Comparison of ENCODE assay signal across 9 mouse cellular contexts in the genomic region with DNA sequence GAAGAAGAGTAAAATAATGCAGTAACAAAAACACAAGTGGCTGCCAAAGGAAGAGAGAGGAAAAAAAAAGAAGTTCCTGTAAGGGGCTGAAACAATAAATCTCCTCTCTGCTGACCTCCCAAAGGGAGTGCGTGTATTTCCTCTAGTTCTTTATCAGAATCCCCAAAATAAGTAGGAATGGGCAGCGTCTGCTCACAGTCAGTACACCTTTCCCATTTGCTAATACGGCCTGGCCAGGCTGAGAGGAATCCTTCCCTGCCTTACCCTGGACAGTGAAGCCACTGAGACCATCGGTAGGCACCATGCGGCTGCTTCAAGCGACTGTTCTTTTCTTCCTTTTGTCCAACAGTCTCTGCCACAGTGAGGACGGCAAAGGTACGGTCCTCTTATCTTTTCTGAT. TPM values are rescaled to one million over a fixed set of nuclear protein-coding genes. Genes with fewer than 3 reads are reported as not detected.
DNase-seq lines count a peak whose midpoint lies in the region; ATAC-seq and TF ChIP-seq lines count a peak whose summit lies in the region.
"Had no signal": no experiment of that assay in that cellular context is flagged by ENCODE, and none has a peak within 500 bp of the region (broad histone marks: within the 10 kb centered on the region; RNA-seq: fewer than 3 reads in every experiment).

A gene (plus strand): TSS at position 130 of the 400 bp plus-strand sequence.

- peak within 1 kb of the TSS; percentile 22 for H3K4me3 ChIP-seq in cerebellum, adult 2 months (replicated peaks; ENCODE audit: insufficient read depth, low read depth, low read length)
- H3K4me3 ChIP-seq in heart, embryonic 16.5 days (ENCODE audit: low read length): peak within 1 kb of the TSS; percentile 45
- peak within 1 kb of the TSS; percentile 37 for H3K4me3 ChIP-seq in kidney, postnatal 0 days (replicated peaks; ENCODE audit: low read depth, low read length)

- no peak for TF ChIP-seq CTCF in cerebellum, adult 2 months (IDR thresholded peaks at IDR 0.05; ENCODE audit: borderline replicate concordance, insufficient read depth, low read depth, low read length)
- no peak for TF ChIP-seq CTCF in kidney, postnatal 0 days (IDR thresholded peaks at IDR 0.05; ENCODE audit: low read depth)

- H3K27ac ChIP-seq in cerebellum, adult 2 months (ENCODE audit: insufficient read depth, low read length): no peak within 1 kb of the TSS
- H3K27ac ChIP-seq in heart, embryonic 16.5 days (ENCODE audit: low read length): peak within 1 kb of the TSS; percentile 84
- peak within 1 kb of the TSS; percentile 88 for H3K27ac ChIP-seq in kidney, postnatal 0 days

- peaks cover 6% of the 10 kb centered on the region; the same call in 1 of the 2 replicates for H3K4me1 ChIP-seq in cerebellum, adult 2 months (ENCODE audit: control insufficient read depth, insufficient read depth, low read length)
- no peaks in the 10 kb centered on the region for H3K4me1 ChIP-seq in heart, embryonic 16.5 days (ENCODE audit: control insufficient read depth, insufficient read depth, low read length)
- H3K4me1 ChIP-seq in kidney, postnatal 0 days (replicated peaks; ENCODE audit: insufficient read depth, low read length): no peaks in the 10 kb centered on the region

- H3K9me3 ChIP-seq in heart, embryonic 16.5 days (replicated peaks; ENCODE audit: control insufficient read depth, low read length): no peaks in the 10 kb centered on the region
- no peaks in the 10 kb centered on the region for H3K9me3 ChIP-seq in kidney, postnatal 0 days (replicated peaks; ENCODE audit: low read length)

- no peak for DNase-seq in cerebellum, adult 2 months
- no peak for DNase-seq in cerebellum, adult 11-12 months
- no peak for DNase-seq in adrenal gland, postnatal 4 days (ENCODE audit: low spot score in 2 of 2)
- DNase-seq in kidney, postnatal 0 days (ENCODE audit: low spot score): peak; percentile 81
- no peak for DNase-seq in testis, postnatal 10 days (ENCODE audit: low spot score)
- no peak for DNase-seq in MN1 (ENCODE audit: low spot score)
- DNase-seq in spleen, postnatal 36 days (ENCODE audit: low spot score in 2 of 2): no peak

- H3K9ac ChIP-seq in heart, embryonic 16.5 days (ENCODE audit: low read length): peak within 1 kb of the TSS; percentile 57
- H3K9ac ChIP-seq in kidney, postnatal 0 days (ENCODE audit: low read depth, low read length): peak within 1 kb of the TSS; percentile 56

- ATAC-seq in heart, embryonic 16.5 days (replicated peaks; ENCODE audit: extremely low read depth, insufficient read depth, low FRiP score): peak; percentile 37; the same call in 1 of the 2 replicates
- no peak for ATAC-seq in kidney, postnatal 0 days (replicated peaks; ENCODE audit: low FRiP score, low read depth)

- no peaks in the 10 kb centered on the region for H3K36me3 ChIP-seq in heart, embryonic 16.5 days (ENCODE audit: control insufficient read depth, insufficient read depth)
- H3K36me3 ChIP-seq in kidney, postnatal 0 days (ENCODE audit: insufficient read depth, low read length): no peaks in the 10 kb centered on the region

- no peaks in the 10 kb centered on the region for H3K27me3 ChIP-seq in cerebellum, adult 2 months (ENCODE audit: control insufficient read depth, insufficient read depth, low read length)
- no peaks in the 10 kb centered on the region for H3K27me3 ChIP-seq in heart, embryonic 16.5 days (ENCODE audit: control insufficient read depth, insufficient read depth, low read length)
- no peaks in the 10 kb centered on the region for H3K27me3 ChIP-seq in kidney, postnatal 0 days (ENCODE audit: insufficient read depth, low read length)

- 78% methylated on average over 8 of the region's 8 CpGs for WGBS in cerebellum, adult 2 months
- 31% methylated on average over 8 of the region's 8 CpGs for WGBS in heart, embryonic 16.5 days
- 38% methylated on average over 8 of the region's 8 CpGs for WGBS in kidney, postnatal 0 days

- no peak for TF ChIP-seq POLR2A in cerebellum, adult 2 months (IDR thresholded peaks at IDR 0.05; ENCODE audit: borderline replicate concordance, insufficient read depth, low read length)

- H3K4me2 ChIP-seq in heart, embryonic 16.5 days (ENCODE audit: low read depth, low read length): peak within 1 kb of the TSS; percentile 12; the same call in 1 of the 2 replicates
- H3K4me2 ChIP-seq in kidney, postnatal 0 days (ENCODE audit: low read length): peak within 1 kb of the TSS; percentile 35

RNA-seq across cellular contexts. Expression of the gene that starts here (rescaled TPM):
- 15.8 and 16.9 TPM in 2 replicates for polyA plus RNA-seq in cerebellum, adult 2 months (2012; rRNA removed)
- total RNA-seq in adrenal gland, postnatal 4 days (2021): 100 to 1,000 TPM in 1 of 2 experiments, 10 to 100 TPM in 1; 99.1 to 103 TPM
- 63.2 and 63.8 TPM in 2 replicates for polyA plus RNA-seq in heart, embryonic 16.5 days (2015; fragmentation: Nextera tagmentation; extraction: Ambion mirVana)
- 127 and 136 TPM in 2 replicates for polyA plus RNA-seq in kidney, postnatal 0 days (2015; fragmentation: Nextera tagmentation; extraction: Ambion mirVana)
- total RNA-seq: neutrophil, adult 5-6 weeks had no signal
